Mouse (Mus musculus): ENCODE measurements at regions not wholly inside any gene's neighbourhood (a gene's known extent, or its start where the extent isn't known, plus 50 kb on each side); places are given as distances from the start of the nearest gene placed in this dataset.

GRCm38 (mm10) chr12:94190620-94191081, 1501.4 kb upstream of the Flrt2 start:
- H3K4me2 ChIP-seq (replicated peaks), result no peak overlapping the region
- no peaks in the 10 kb centered on the region for H3K9me3 ChIP-seq
- no peaks in the 10 kb centered on the region for H3K36me3 ChIP-seq
- no peak overlapping the region for H3K4me3 ChIP-seq
- 68% methylated on average over 4 of the region's 4 CpGs for WGBS
- H3K9ac ChIP-seq, result no peak overlapping the region
- H3K4me1 ChIP-seq, result no peaks in the 10 kb centered on the region
- no peaks in the 10 kb centered on the region for H3K27me3 ChIP-seq
- no peak for ATAC-seq (ENCODE audit: low FRiP score, low read depth)
- no peak overlapping the region for H3K27ac ChIP-seq

DNA sequence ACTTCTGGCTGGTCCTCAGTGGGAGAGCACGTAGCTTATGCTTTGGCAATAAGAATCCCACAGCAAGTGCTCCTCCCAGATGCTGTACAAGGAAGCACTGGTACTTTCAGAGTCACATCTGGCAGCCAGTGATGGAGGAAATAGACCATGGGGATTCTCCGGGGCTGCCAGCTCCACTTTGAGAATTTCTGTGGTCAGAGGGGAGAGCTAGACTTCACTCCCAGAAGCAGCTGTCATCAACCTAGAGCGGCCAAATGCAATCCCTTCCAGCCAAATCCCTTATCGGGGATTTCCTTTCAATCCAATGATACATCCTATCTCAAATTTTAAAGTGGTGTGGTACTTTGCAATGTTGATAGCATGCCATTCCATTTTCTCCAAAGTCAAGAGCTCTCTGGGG, 1474.1 kb upstream of the Flrt2 start:
- H3K36me3 ChIP-seq, result no peaks in the 10 kb centered on the region
- no peak for ATAC-seq (ENCODE audit: low FRiP score, low read depth)
- H3K4me1 ChIP-seq, result no peaks in the 10 kb centered on the region
- no peak overlapping the region for H3K4me3 ChIP-seq
- H3K4me2 ChIP-seq (replicated peaks), result no peak overlapping the region
- no peak overlapping the region for H3K27ac ChIP-seq
- H3K9ac ChIP-seq, result no peak overlapping the region
- WGBS, result 56% methylated on average over 4 of the region's 4 CpGs
- H3K27me3 ChIP-seq, result no peaks in the 10 kb centered on the region
- H3K9me3 ChIP-seq, result no peaks in the 10 kb centered on the region

- H3K27ac ChIP-seq, result no peak overlapping the region
- no peak for ATAC-seq (ENCODE audit: low FRiP score, low read depth)
- H3K9ac ChIP-seq, result no peak overlapping the region
- H3K4me2 ChIP-seq (replicated peaks), result no peak overlapping the region
- no peaks in the 10 kb centered on the region for H3K4me1 ChIP-seq
- H3K27me3 ChIP-seq, result no peaks in the 10 kb centered on the region
- WGBS, result 89% methylated on average over 4 of the region's 4 CpGs
- no peaks in the 10 kb centered on the region for H3K9me3 ChIP-seq
- H3K4me3 ChIP-seq, result no peak overlapping the region
- no peaks in the 10 kb centered on the region for H3K36me3 ChIP-seq
Measured at GRCm38 (mm10) chr12:94229894-94230293, 1462.1 kb upstream of the Flrt2 start.

DNA sequence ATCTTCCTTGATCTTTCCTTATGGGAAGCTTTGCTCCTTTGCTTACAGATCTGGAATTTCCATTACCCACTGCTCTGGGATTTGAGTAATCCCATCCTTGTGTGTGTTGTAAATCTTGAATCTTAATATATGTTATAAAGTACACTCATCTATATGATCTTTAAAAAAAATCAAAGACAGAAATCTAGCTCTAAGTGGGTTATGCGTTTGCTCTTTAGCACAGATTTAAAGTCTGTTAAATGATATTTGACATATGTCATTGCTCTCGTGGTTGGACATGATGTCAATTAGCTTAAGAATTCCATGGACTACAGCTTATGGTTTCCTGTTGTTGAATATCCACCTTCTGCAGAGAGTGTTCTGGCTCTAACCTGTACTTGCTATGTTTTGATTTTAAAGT, 1446.7 kb upstream of the Flrt2 start:
- Histone ChIP-seq H3K4me1 (no peaks in the 10 kb centered on the region), H3K27ac (no peak overlapping the region), H3K9me3 (no peaks in the 10 kb centered on the region), H3K36me3 (no peaks in the 10 kb centered on the region), H3K4me3 (no peak overlapping the region), H3K9ac (no peak overlapping the region), H3K4me2 (replicated peaks) (no peak overlapping the region), H3K27me3 (no peaks in the 10 kb centered on the region)
- ATAC-seq (ENCODE audit: low FRiP score, low read depth), result 0 out of 2 replicates have a peak, but pooled peaks have one; percentile 48
- 9% methylated on average over 2 of the region's 2 CpGs for WGBS

GRCm38 (mm10) chr12:94247362-94247761, 1444.7 kb upstream of the Flrt2 start:
- Histone ChIP-seq H3K4me1 (no peaks in the 10 kb centered on the region), H3K9me3 (no peaks in the 10 kb centered on the region), H3K27me3 (no peaks in the 10 kb centered on the region), H3K27ac (no peak overlapping the region), H3K4me3 (no peak overlapping the region), H3K9ac (no peak overlapping the region), H3K36me3 (no peaks in the 10 kb centered on the region), H3K4me2 (replicated peaks) (no peak overlapping the region)
- ATAC-seq (ENCODE audit: low FRiP score, low read depth), result no peak

DNA sequence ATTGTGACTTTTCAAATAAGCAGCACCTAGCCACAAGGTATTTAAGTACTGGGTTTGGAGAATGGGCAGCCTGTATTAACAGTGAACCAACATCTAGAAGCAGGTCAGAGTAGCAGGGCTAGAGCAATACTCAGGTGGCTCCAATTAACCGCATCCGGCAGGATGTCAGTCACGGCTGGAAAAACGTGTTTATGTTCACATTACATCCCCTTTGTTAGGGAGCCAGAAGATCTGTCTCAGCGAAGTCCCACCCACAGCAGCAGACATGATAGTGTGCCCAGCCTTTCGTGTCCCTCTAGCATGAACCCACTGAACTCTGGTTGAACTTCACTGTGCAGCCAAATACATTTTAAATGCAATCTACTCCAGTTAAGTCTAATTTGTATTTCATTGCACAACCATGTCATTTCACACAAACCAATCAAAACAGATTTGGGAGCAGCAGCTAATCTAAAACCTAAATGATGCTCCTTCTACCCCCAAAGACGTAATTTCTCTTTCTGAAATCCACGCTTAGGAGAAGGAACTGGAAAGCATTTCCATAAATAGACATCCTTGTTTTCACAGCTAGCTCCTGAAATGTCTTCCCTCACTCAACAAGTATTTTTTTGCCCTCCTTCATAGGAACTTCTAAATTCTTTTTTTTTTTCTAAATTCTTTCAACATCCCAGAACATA, 1438.9 kb upstream of the Flrt2 start:
- Histone ChIP-seq H3K4me1 (peaks cover 6% of the 10 kb centered on the region), H3K4me2 (replicated peaks) (no peak overlapping the region; the same call in 1 of the 2 replicates), H3K27ac (no peak overlapping the region), H3K4me3 (no peak overlapping the region), H3K36me3 (no peaks in the 10 kb centered on the region), H3K9ac (no peak overlapping the region), H3K27me3 (no peaks in the 10 kb centered on the region), H3K9me3 (no peaks in the 10 kb centered on the region)
- ATAC-seq (ENCODE audit: low FRiP score, low read depth), result no peak; the same call in 1 of the 2 replicates
- 10% methylated on average over 8 of the region's 8 CpGs for WGBS

DNA sequence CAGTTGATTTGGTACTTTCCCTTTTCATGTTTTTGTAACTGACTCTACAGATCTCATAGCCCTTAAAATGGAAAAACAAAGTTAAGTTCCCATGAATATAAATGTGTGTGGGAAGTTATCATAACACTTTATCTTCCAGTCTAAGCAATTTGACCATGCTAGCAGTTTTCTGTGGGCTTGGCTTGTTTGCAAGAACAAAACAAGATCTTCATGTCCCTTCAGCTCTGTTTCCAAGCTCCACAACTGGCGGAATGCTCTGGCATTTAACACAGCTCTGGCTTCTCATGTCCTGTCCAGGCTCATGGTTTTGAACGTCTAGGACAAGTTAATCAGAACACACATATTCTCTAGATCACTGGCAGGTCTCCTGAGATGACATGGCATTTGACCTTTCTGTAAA, 1411.1 kb upstream of the Flrt2 start:
- H3K27ac ChIP-seq, result no peak overlapping the region
- no peaks in the 10 kb centered on the region for H3K36me3 ChIP-seq
- no peaks in the 10 kb centered on the region for H3K9me3 ChIP-seq
- no peak overlapping the region for H3K4me3 ChIP-seq
- 66% methylated on average over 2 of the region's 2 CpGs for WGBS
- H3K9ac ChIP-seq, result no peak overlapping the region
- no peak for ATAC-seq (ENCODE audit: low FRiP score, low read depth)
- no peak overlapping the region for H3K4me2 ChIP-seq (replicated peaks)
- H3K27me3 ChIP-seq, result no peaks in the 10 kb centered on the region
- no peaks in the 10 kb centered on the region for H3K4me1 ChIP-seq

DNA sequence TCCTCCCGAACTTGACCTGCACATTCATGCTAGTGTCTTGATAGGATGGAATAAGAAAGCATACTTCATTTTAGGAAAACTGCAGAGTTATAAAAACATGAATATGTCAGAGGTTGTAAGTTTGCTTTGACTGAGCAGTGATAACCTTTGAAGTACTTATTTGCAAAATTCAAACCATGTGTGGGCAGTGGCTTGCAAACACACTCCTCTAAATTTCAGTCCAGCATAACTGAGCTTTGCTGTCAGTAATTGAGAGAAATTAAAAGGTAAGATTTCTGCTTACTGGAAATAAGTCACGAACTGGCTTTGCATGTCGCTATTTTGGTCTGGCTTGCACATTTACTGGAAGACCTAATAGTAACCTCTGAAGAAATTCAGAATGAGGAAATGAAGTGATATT, 1409.1 kb upstream of the Flrt2 start:
- no peak overlapping the region for H3K9ac ChIP-seq
- no peaks in the 10 kb centered on the region for H3K4me1 ChIP-seq
- no peaks in the 10 kb centered on the region for H3K36me3 ChIP-seq
- no peak overlapping the region for H3K4me3 ChIP-seq
- WGBS, result 57% methylated on average over 3 of the region's 3 CpGs
- no peak for ATAC-seq (ENCODE audit: low FRiP score, low read depth)
- no peaks in the 10 kb centered on the region for H3K9me3 ChIP-seq
- no peaks in the 10 kb centered on the region for H3K27me3 ChIP-seq
- no peak overlapping the region for H3K4me2 ChIP-seq (replicated peaks)
- H3K27ac ChIP-seq, result no peak overlapping the region

DNA sequence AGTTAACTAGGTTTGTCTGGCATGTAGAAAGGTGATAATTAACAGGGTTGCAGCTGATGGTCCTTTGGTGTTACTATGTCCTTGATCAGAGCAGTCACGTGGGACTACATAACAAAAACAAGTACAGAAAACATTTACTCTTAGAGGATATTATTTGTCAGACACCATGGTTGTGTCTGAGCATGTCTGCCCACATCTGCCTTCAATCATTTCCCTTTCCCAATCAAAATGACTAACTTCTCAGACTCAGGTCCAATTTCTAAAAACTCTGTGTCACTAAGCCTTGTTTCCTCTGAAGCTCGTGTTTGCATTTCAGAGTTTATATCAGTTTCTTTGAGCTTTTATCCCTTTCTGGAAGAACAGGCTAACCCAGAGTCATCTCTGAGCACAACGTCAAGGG, 1408.5 kb upstream of the Flrt2 start:
- no peak for ATAC-seq (ENCODE audit: low FRiP score, low read depth)
- H3K36me3 ChIP-seq, result no peaks in the 10 kb centered on the region

GRCm38 (mm10) chr12:94297864-94298263, 1394.2 kb upstream of the Flrt2 start:
- no peaks in the 10 kb centered on the region for H3K4me1 ChIP-seq
- H3K4me3 ChIP-seq, result no peak overlapping the region
- H3K27me3 ChIP-seq, result no peaks in the 10 kb centered on the region
- no peak overlapping the region for H3K9ac ChIP-seq
- H3K9me3 ChIP-seq, result no peaks in the 10 kb centered on the region
- H3K4me2 ChIP-seq (replicated peaks), result no peak overlapping the region
- 96% methylated on average over 5 of the region's 5 CpGs for WGBS
- ATAC-seq (ENCODE audit: low FRiP score, low read depth), result no peak
- no peaks in the 10 kb centered on the region for H3K36me3 ChIP-seq
- no peak overlapping the region for H3K27ac ChIP-seq

More for the DNA sequence above, 1408.5 kb upstream of the Flrt2 start:
- no peaks in the 10 kb centered on the region for H3K27me3 ChIP-seq
- H3K9me3 ChIP-seq, result no peaks in the 10 kb centered on the region
- no peak overlapping the region for H3K9ac ChIP-seq
- no peak overlapping the region for H3K27ac ChIP-seq
- H3K4me3 ChIP-seq, result no peak overlapping the region
- 42% methylated on average over 3 of the region's 3 CpGs for WGBS
- H3K4me1 ChIP-seq, result no peaks in the 10 kb centered on the region
- no peak overlapping the region for H3K4me2 ChIP-seq (replicated peaks)

DNA sequence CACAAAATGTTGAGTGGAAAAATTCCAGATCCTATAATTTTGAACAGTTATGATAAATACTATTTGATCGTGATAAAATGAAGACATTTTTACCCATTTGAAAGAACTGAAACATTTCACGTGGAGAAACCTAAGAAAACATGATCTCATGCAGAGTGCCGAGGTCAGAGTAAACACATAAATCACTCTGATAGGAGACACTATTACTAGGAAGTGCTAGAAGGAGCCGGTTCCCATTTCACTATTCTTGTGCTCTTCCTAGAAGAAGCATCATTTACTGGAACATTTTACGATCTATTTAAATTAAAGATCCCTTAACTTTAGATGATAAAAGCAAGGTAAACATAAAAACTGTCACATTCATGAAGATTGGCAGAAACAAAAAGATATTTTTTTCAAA, 1359.7 kb upstream of the Flrt2 start:
- Histone ChIP-seq H3K36me3 (no peaks in the 10 kb centered on the region), H3K4me3 (no peak overlapping the region), H3K4me2 (replicated peaks) (no peak overlapping the region), H3K9me3 (no peaks in the 10 kb centered on the region), H3K27ac (no peak overlapping the region), H3K9ac (no peak overlapping the region), H3K4me1 (no peaks in the 10 kb centered on the region), H3K27me3 (no peaks in the 10 kb centered on the region)
- ATAC-seq (ENCODE audit: low FRiP score, low read depth), result no peak
- 65% methylated on average over 5 of the region's 5 CpGs for WGBS

GRCm38 (mm10) chr12:94334671-94335070, 1357.4 kb upstream of the Flrt2 start:
- Histone ChIP-seq H3K9ac (no peak overlapping the region), H3K4me2 (replicated peaks) (no peak overlapping the region), H3K4me3 (no peak overlapping the region), H3K4me1 (no peaks in the 10 kb centered on the region), H3K27me3 (no peaks in the 10 kb centered on the region), H3K36me3 (no peaks in the 10 kb centered on the region), H3K9me3 (no peaks in the 10 kb centered on the region), H3K27ac (no peak overlapping the region)
- 77% methylated on average over 3 of the region's 3 CpGs for WGBS
- ATAC-seq (ENCODE audit: low FRiP score, low read depth), result no peak

DNA sequence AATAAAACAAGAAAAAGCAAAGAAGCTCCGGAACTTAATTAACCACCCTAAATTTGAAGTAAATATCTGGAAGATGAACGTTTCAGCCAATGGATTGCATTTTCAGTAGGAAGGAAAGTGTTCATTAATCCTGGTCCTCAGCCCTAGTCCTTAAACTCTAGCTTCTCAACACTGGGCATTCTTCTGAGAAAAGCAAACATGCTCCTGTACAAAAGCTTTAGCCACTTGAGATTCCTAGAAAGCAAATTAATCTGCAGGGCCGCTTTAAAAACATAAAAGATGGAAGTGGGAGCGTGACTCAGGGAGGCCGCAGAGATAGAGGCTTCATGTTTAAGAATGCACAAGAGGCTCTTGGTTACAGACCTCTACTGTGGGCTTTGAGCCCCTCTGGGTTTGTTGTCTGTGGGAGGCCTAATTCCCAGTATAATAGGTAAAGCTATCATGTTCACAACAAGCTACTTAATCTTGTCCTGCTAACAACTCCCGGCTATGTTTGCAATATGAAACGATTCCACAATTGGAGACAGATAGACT, 1342.3 kb upstream of the Flrt2 start:
- Histone ChIP-seq H3K9ac (no peak overlapping the region), H3K4me2 (replicated peaks) (no peak overlapping the region), H3K9me3 (no peaks in the 10 kb centered on the region), H3K36me3 (no peaks in the 10 kb centered on the region), H3K4me1 (no peaks in the 10 kb centered on the region), H3K27ac (no peak overlapping the region), H3K4me3 (no peak overlapping the region), H3K27me3 (no peaks in the 10 kb centered on the region)
- ATAC-seq (ENCODE audit: low FRiP score, low read depth), result no peak
- 76% methylated on average over 7 of the region's 7 CpGs for whole genome bisulfite sequencing
